Mouse (Mus musculus) neural tube, embryonic 14.5 days (tissue): ENCODE results near the gene Gm20897. TPM values are rescaled to one million over a fixed set of nuclear protein-coding genes. Genes with fewer than 3 reads are reported as not detected.
"Not testable (repeated sequence)": the region's sequence is repeated elsewhere in the genome, so short reads cannot be mapped to it uniquely, and the experiment has no call there.

Source experiments
- ATAC-seq: fragments of 200-750 bp; cut with Nextera tagmentation; 2 replicates; pipeline ENCODE4 v1.8.0; 2017; ENCODE audit warnings: low read depth, mild to moderate bottlenecking, moderate TSS enrichment, moderate library complexity
- H3K27ac ChIP-seq: fragments of 300-500 bp; sonication (generic); 2 replicates; pipeline ENCODE4 v1.5.1; 2014; ENCODE audit warnings: low read depth, mild to moderate bottlenecking, control low read depth, low read length, moderate library complexity, mixed read lengths
- H3K27me3 ChIP-seq: fragments of 300-500 bp; sonication (generic); 2 replicates; pipeline ENCODE4 v1.6.1; 2014; ENCODE audit warnings: low read length; ENCODE audit not compliant: control insufficient read depth, insufficient read depth
- H3K36me3 ChIP-seq: fragments of 300-500 bp; sonication (generic); 2 replicates; pipeline ENCODE4 v1.6.1; 2014; ENCODE audit warnings: low read length, mixed read lengths; ENCODE audit not compliant: control insufficient read depth, insufficient read depth
- H3K4me1 ChIP-seq: fragments of 300-500 bp; sonication (generic); 2 replicates; pipeline ENCODE4 v1.6.1; 2014; ENCODE audit warnings: low read length; ENCODE audit not compliant: control insufficient read depth, insufficient read depth
- H3K4me2 ChIP-seq: fragments of 300-500 bp; sonication (generic); 2 replicates; pipeline ENCODE4 v1.6.1; 2014; ENCODE audit warnings: mild to moderate bottlenecking, low read depth, low read length, control low read depth
- H3K4me3 ChIP-seq: fragments of 300-500 bp; sonication (generic); 2 replicates; pipeline ENCODE4 v1.5.1; 2014; ENCODE audit warnings: low read depth, low read length, control low read depth, mixed read lengths
- H3K9ac ChIP-seq: fragments of 300-500 bp; sonication (generic); replicated peaks from 2 replicates; pipeline ENCODE4 v1.6.1; 2014; ENCODE audit warnings: low read depth, mild to moderate bottlenecking, control low read depth, low read length, mixed read lengths
- H3K9me3 ChIP-seq: fragments of 300-500 bp; sonication (generic); 2 replicates; pipeline ENCODE4 v1.6.1; 2016; ENCODE audit warnings: low read length; ENCODE audit not compliant: control insufficient read depth
- WGBS: fragments of 180-500 bp; shearing (Covaris S2); extraction: QIAGEN DNeasy Blood & Tissue Kit; methylation state at CpG from one replicate; pipeline ENCODE4 v1.1.7; 2014; 5-methylcytosine and 5-hydroxymethylcytosine counted together
- polyA plus RNA-seq: library from polyadenylated mRNA; unstranded; fragments of >200 nt; fragmentation: Nextera tagmentation; extraction: Ambion mirVana; gene quantifications from 2 replicates; pipeline ENCODE4 v1.2.1, GENCODE M21; 2014

The Gm20897 gene
- not detected in 2 replicates for polyA plus RNA-seq

- not testable (repeated sequence) for H3K4me1 ChIP-seq, H3K9ac ChIP-seq, H3K36me3 ChIP-seq, H3K4me3 ChIP-seq, H3K9me3 ChIP-seq, H3K27ac ChIP-seq, ATAC-seq, H3K27me3 ChIP-seq, H3K4me2 ChIP-seq
- WGBS: 84% methylated on average over 4 of the region's 6 CpGs
These were observed at the start of gene Gm20897 for GRCm38 (mm10) chrY:38502138-38502537. Gene Gm20897, minus strand, starts transcription at chrY:38502238.

Other genes starting within 250 kb of the Gm20897 start
- gene Gm21732, start 73.5 kb upstream of the Gm20897 start, polyA plus RNA-seq: not detected in 2 replicates